Mouse (Mus musculus): ENCODE results near the gene C2cd2.

C2cd2 gene

GRCm38 (mm10) chr16:97941844-97942243 is 20.6 kb downstream of the C2cd2 start:
- no peak for DNase-seq

GRCm38 (mm10) chr16:97940471-97940973 is 21.9 kb downstream of the C2cd2 start:
- DNase-seq = no peak

GRCm38 (mm10) chr16:97935815-97936214 is 26.6 kb downstream of the C2cd2 start:
- DNase-seq = no peak

GRCm38 (mm10) chr16:97930231-97930630 is 32.2 kb downstream of the C2cd2 start:
- DNase-seq = no peak

- no peak for DNase-seq
Observed at GRCm38 (mm10) chr16:97929520-97929919, 32.9 kb downstream of the C2cd2 start.

GRCm38 (mm10) chr16:97927331-97927938 is 35.0 kb downstream of the C2cd2 start:
- no peak for DNase-seq

GRCm38 (mm10) chr16:97926381-97926780 is 36.0 kb downstream of the C2cd2 start:
- no peak for DNase-seq

- DNase-seq = no peak
Observed at GRCm38 (mm10) chr16:97925760-97926159, 36.6 kb downstream of the C2cd2 start.

GRCm38 (mm10) chr16:97923700-97924099 is 38.7 kb downstream of the C2cd2 start:
- no peak for DNase-seq

- no peak for DNase-seq
Observed at GRCm38 (mm10) chr16:97922779-97923126, 39.6 kb downstream of the C2cd2 start.

GRCm38 (mm10) chr16:97921961-97922778 is 40.2 kb downstream of the C2cd2 start:
- peak; percentile 85 to 91 for DNase-seq

- DNase-seq = no peak
Observed at GRCm38 (mm10) chr16:97920621-97921020, 41.8 kb downstream of the C2cd2 start.

GRCm38 (mm10) chr16:97919793-97920192 is 42.6 kb downstream of the C2cd2 start:
- no peak for DNase-seq

- DNase-seq = no peak
Observed at GRCm38 (mm10) chr16:97912873-97913272, 49.5 kb downstream of the C2cd2 start.

- DNase-seq = peak; percentile 20 to 31
Observed at GRCm38 (mm10) chr16:97909356-97909755, 53.0 kb downstream of the C2cd2 start.

- DNase-seq = no peak
Observed at GRCm38 (mm10) chr16:97907496-97907895, 54.9 kb downstream of the C2cd2 start.

- DNase-seq = no peak
Observed at GRCm38 (mm10) chr16:97906337-97906736, 56.1 kb downstream of the C2cd2 start.

GRCm38 (mm10) chr16:97905449-97905991 is 56.9 kb downstream of the C2cd2 start:
- no peak for DNase-seq

GRCm38 (mm10) chr16:97904035-97904434 is 58.4 kb downstream of the C2cd2 start:
- no peak for DNase-seq

GRCm38 (mm10) chr16:97897346-97898024 is 64.9 kb downstream of the C2cd2 start:
- no peak for DNase-seq

GRCm38 (mm10) chr16:97887762-97888161 is 74.6 kb downstream of the C2cd2 start:
- peak; percentile 39 to 65 for DNase-seq

GRCm38 (mm10) chr16:97883696-97884095 is 78.7 kb downstream of the C2cd2 start:
- no peak for DNase-seq

GRCm38 (mm10) chr16:97882891-97883290 is 79.5 kb downstream of the C2cd2 start:
- DNase-seq = no peak

All from cerebellum, postnatal 14 days (tissue).